Mouse (Mus musculus): ENCODE results near the gene Ctsl. TPM values are rescaled to one million over a fixed set of nuclear protein-coding genes. Genes with fewer than 3 reads are reported as not detected.
A peak's percentile ranks its signal among the peaks of the same experiment; 100 is the strongest.

The Ctsl gene
- polyA plus RNA-seq, 1 experiment from 2014 or later, result 269 TPM

GRCm38 (mm10) chr13:64407992-64408391 is 37.3 kb upstream of the Ctsl start:
- WGBS, result 86% methylated on average over 5 of the region's 5 CpGs
- no peaks in the 10 kb centered on the region for H3K4me1 ChIP-seq (ENCODE audit: insufficient read depth, low read depth, low read length)
- ATAC-seq, result no peak

GRCm38 (mm10) chr13:64405550-64405949 is 34.9 kb upstream of the Ctsl start:
- DNase-seq (ENCODE audit: low spot score) (no peak), ATAC-seq (no peak)
- Histone ChIP-seq H3K9me3 (ENCODE audit: low read length) (no peaks in the 10 kb centered on the region), H3K9ac (replicated peaks; ENCODE audit: low read depth) (no peak overlapping the region), H3K4me2 (replicated peaks; ENCODE audit: low read depth, low read length) (no peak overlapping the region), H3K27ac (ENCODE audit: low read length) (no peak overlapping the region), H3K4me3 (ENCODE audit: low read depth, low read length) (no peak overlapping the region), H3K36me3 (ENCODE audit: insufficient read depth, low read length) (no peaks in the 10 kb centered on the region), H3K4me1 (ENCODE audit: insufficient read depth, low read depth, low read length) (no peaks in the 10 kb centered on the region), H3K27me3 (replicated peaks; ENCODE audit: insufficient read depth, low read length) (no peaks in the 10 kb centered on the region)
- TF ChIP-seq EP300 (IDR thresholded peaks at IDR 0.05) (no peak), CTCF (IDR thresholded peaks at IDR 0.05) (no peak)
- WGBS, result 60% methylated on average over 6 of the region's 6 CpGs

More at GRCm38 (mm10) chr13:64407992-64408391, 37.3 kb upstream of the Ctsl start:
- no peaks in the 10 kb centered on the region for H3K9me3 ChIP-seq (ENCODE audit: low read length)
- no peaks in the 10 kb centered on the region for H3K36me3 ChIP-seq (ENCODE audit: insufficient read depth, low read length)
- no peak overlapping the region for H3K4me2 ChIP-seq (replicated peaks; ENCODE audit: low read depth, low read length)
- no peak overlapping the region for H3K4me3 ChIP-seq (ENCODE audit: low read depth, low read length)
- no peak overlapping the region for H3K9ac ChIP-seq (replicated peaks; ENCODE audit: low read depth)
- H3K27me3 ChIP-seq (replicated peaks; ENCODE audit: insufficient read depth, low read length), result no peaks in the 10 kb centered on the region
- H3K27ac ChIP-seq (ENCODE audit: low read length), result no peak overlapping the region
- TF ChIP-seq EP300 (IDR thresholded peaks at IDR 0.05) (no peak), CTCF (IDR thresholded peaks at IDR 0.05) (no peak)
- no peak for DNase-seq (ENCODE audit: low spot score)

DNA sequence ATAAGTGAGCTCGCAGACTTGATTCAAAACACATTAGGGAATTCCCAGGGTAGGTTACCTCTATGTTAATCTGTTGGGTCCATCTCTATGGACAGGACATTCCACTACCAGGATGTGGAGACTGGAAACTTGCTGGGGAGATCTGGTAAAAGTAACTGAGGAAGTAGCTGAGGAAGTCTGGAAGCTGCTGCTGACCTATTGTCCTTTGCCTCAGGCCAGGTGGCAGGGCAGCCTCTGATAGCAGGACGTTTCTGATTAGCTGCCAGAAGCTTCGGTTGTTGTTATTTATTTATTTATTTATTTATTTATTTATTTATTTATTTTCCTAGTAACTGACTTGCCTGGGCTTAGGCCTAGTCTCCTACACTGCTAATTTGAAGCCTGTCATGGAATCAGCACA is 32.8 kb upstream of the Ctsl start:
- Histone ChIP-seq H3K9me3 (ENCODE audit: low read length) (no peaks in the 10 kb centered on the region), H3K27ac (ENCODE audit: low read length) (no peak overlapping the region), H3K36me3 (ENCODE audit: insufficient read depth, low read length) (no peaks in the 10 kb centered on the region), H3K4me2 (replicated peaks; ENCODE audit: low read depth, low read length) (no peak overlapping the region), H3K27me3 (replicated peaks; ENCODE audit: insufficient read depth, low read length) (no peaks in the 10 kb centered on the region), H3K9ac (replicated peaks; ENCODE audit: low read depth) (no peak overlapping the region), H3K4me3 (ENCODE audit: low read depth, low read length) (no peak overlapping the region), H3K4me1 (ENCODE audit: insufficient read depth, low read depth, low read length) (no peaks in the 10 kb centered on the region)
- WGBS, result 56% methylated on average over 3 of the region's 3 CpGs
- TF ChIP-seq CTCF (IDR thresholded peaks at IDR 0.05), result no peak
- no peak for TF ChIP-seq EP300 (IDR thresholded peaks at IDR 0.05)
- DNase-seq (ENCODE audit: low spot score), result no peak
- no peak for ATAC-seq

DNA sequence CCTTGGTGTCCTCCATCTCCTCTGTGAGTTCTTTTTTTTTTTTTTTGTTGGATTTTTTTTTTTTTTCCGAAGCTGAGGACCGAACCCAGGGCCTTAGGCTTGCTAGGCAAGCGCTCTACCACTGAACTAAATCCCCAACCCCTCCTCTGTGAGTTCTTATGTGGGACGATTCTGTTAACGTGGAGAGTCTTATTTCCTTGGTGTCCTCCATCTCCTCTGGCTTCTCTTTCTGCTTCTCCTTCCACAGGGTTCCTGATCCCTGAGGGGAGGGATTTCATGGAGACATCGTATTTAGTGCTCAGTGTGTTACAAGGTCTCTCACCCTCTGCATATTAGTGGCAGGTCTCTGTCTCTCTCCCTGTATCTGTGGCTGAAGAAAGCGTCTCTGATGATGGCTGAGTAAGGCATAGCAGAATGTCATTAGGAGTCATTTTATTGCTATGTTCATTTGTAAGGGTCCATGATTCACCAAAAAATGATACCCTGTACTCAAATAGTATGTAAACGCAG is 32.3 kb upstream of the Ctsl start:
- Histone ChIP-seq H3K9ac (replicated peaks; ENCODE audit: low read depth) (no peak overlapping the region), H3K27ac (ENCODE audit: low read length) (no peak overlapping the region), H3K4me3 (ENCODE audit: low read depth, low read length) (no peak overlapping the region), H3K9me3 (ENCODE audit: low read length) (no peaks in the 10 kb centered on the region), H3K4me1 (ENCODE audit: insufficient read depth, low read depth, low read length) (no peaks in the 10 kb centered on the region), H3K36me3 (ENCODE audit: insufficient read depth, low read length) (no peaks in the 10 kb centered on the region), H3K4me2 (replicated peaks; ENCODE audit: low read depth, low read length) (no peak overlapping the region), H3K27me3 (replicated peaks; ENCODE audit: insufficient read depth, low read length) (no peaks in the 10 kb centered on the region)
- DNase-seq (ENCODE audit: low spot score) (no peak), ATAC-seq (no peak)
- TF ChIP-seq CTCF (IDR thresholded peaks at IDR 0.05) (no peak), EP300 (IDR thresholded peaks at IDR 0.05) (no peak)
- WGBS, result 86% methylated on average over 8 of the region's 8 CpGs

- Histone ChIP-seq H3K4me2 (replicated peaks; ENCODE audit: low read depth, low read length) (no peak overlapping the region), H3K9ac (replicated peaks; ENCODE audit: low read depth) (no peak overlapping the region), H3K36me3 (ENCODE audit: insufficient read depth, low read length) (no peaks in the 10 kb centered on the region), H3K4me3 (ENCODE audit: low read depth, low read length) (no peak overlapping the region), H3K27me3 (replicated peaks; ENCODE audit: insufficient read depth, low read length) (no peaks in the 10 kb centered on the region), H3K4me1 (ENCODE audit: insufficient read depth, low read depth, low read length) (no peaks in the 10 kb centered on the region), H3K27ac (ENCODE audit: low read length) (0 out of 2 replicates have a peak overlapping the region, but pooled peaks have one; percentile 20), H3K9me3 (ENCODE audit: low read length) (no peaks in the 10 kb centered on the region)
- TF ChIP-seq EP300 (IDR thresholded peaks at IDR 0.05), result no peak
- TF ChIP-seq CTCF (IDR thresholded peaks at IDR 0.05), result no peak
- no peak for ATAC-seq
- no peak for DNase-seq (ENCODE audit: low spot score)
- WGBS, result 84% methylated on average over 10 of the region's 10 CpGs
These were observed 31.8 kb upstream of the Ctsl start for GRCm38 (mm10) chr13:64402504-64402949.

DNA sequence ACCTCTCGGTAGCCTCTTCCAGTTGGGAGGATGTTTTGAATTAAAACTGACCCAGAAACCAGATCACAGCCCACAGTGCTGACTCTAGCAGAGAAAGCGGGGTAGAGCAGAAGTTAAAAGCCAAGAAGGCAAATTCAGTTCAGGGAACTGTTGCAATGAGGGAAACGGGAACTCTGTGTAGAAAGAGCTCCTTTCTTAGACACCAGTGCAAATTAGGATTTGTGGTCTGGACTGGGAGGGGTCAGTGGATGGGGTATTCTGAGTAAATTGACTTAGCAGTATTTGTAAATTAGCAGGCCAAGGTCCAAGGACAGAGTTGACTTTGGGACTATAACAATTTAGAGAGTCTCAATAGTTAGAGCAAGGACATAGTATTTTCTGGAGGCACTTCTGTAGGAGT is 31.3 kb upstream of the Ctsl start:
- 59% methylated on average over 3 of the region's 3 CpGs for WGBS
- H3K4me2 ChIP-seq (replicated peaks; ENCODE audit: low read depth, low read length), result no peak overlapping the region
- no peaks in the 10 kb centered on the region for H3K4me1 ChIP-seq (ENCODE audit: insufficient read depth, low read depth, low read length)
- no peaks in the 10 kb centered on the region for H3K36me3 ChIP-seq (ENCODE audit: insufficient read depth, low read length)
- peak overlapping the region; percentile 20; the same call in 1 of the 2 replicates for H3K27ac ChIP-seq (ENCODE audit: low read length)
- DNase-seq (ENCODE audit: low spot score) (peak; percentile 65), ATAC-seq (0 out of 2 replicates have a peak, but pooled peaks have one; percentile 14)
- no peak overlapping the region for H3K4me3 ChIP-seq (ENCODE audit: low read depth, low read length)
- TF ChIP-seq EP300 (IDR thresholded peaks at IDR 0.05) (no peak), CTCF (IDR thresholded peaks at IDR 0.05) (no peak)
- no peaks in the 10 kb centered on the region for H3K9me3 ChIP-seq (ENCODE audit: low read length)
- no peaks in the 10 kb centered on the region for H3K27me3 ChIP-seq (replicated peaks; ENCODE audit: insufficient read depth, low read length)
- H3K9ac ChIP-seq (replicated peaks; ENCODE audit: low read depth), result no peak overlapping the region

All from lung, postnatal 0 days (tissue).